Mouse (Mus musculus): Measurements from ENCODE around the gene Cyp17a1. TPM values are rescaled to one million over a fixed set of nuclear protein-coding genes. Genes with fewer than 3 reads are reported as not detected.

Cyp17a1 gene
- polyA plus RNA-seq, 1 experiment from 2014 or later, result not detected

- H3K4me2 ChIP-seq (replicated peaks), result no peak overlapping the region
- no peak overlapping the region for H3K4me3 ChIP-seq (replicated peaks)
- no peak for ATAC-seq
- no peaks in the 10 kb centered on the region for H3K36me3 ChIP-seq
- no peak overlapping the region for H3K9ac ChIP-seq
- no peaks in the 10 kb centered on the region for H3K27me3 ChIP-seq (replicated peaks)
- H3K9me3 ChIP-seq, result no peaks in the 10 kb centered on the region
- H3K27ac ChIP-seq, result no peak overlapping the region
- 62% methylated on average over 7 of the region's 7 CpGs for WGBS
- 0 out of 2 replicates have a peak, but pooled peaks cover 5% of the 10 kb centered on the region for H3K4me1 ChIP-seq (replicated peaks)
Measured at GRCm38 (mm10) chr19:46665474-46665873, 7.5 kb downstream of the Cyp17a1 start.

- 0 out of 2 replicates have a peak, but pooled peaks cover 5% of the 10 kb centered on the region for H3K4me1 ChIP-seq (replicated peaks)
- no peaks in the 10 kb centered on the region for H3K9me3 ChIP-seq
- 78% methylated on average over 6 of the region's 6 CpGs for WGBS
- H3K9ac ChIP-seq, result no peak overlapping the region
- no peaks in the 10 kb centered on the region for H3K36me3 ChIP-seq
- no peak overlapping the region for H3K27ac ChIP-seq
- H3K27me3 ChIP-seq (replicated peaks), result no peaks in the 10 kb centered on the region
- no peak overlapping the region for H3K4me2 ChIP-seq (replicated peaks)
- H3K4me3 ChIP-seq (replicated peaks), result no peak overlapping the region
- ATAC-seq, result no peak
Measured at GRCm38 (mm10) chr19:46662784-46663183, 10.2 kb downstream of the Cyp17a1 start.

GRCm38 (mm10) chr19:46662214-46662613 is 10.8 kb downstream of the Cyp17a1 start:
- H3K9ac ChIP-seq, result no peak overlapping the region
- no peak overlapping the region for H3K4me2 ChIP-seq (replicated peaks)
- 69% methylated on average over 8 of the region's 8 CpGs for WGBS
- no peaks in the 10 kb centered on the region for H3K9me3 ChIP-seq
- no peak overlapping the region for H3K27ac ChIP-seq
- 0 out of 2 replicates have a peak, but pooled peaks cover 5% of the 10 kb centered on the region for H3K4me1 ChIP-seq (replicated peaks)
- H3K27me3 ChIP-seq (replicated peaks), result no peaks in the 10 kb centered on the region
- no peak for ATAC-seq
- H3K4me3 ChIP-seq (replicated peaks), result no peak overlapping the region
- H3K36me3 ChIP-seq, result 0 out of 2 replicates have a peak, but pooled peaks cover 2% of the 10 kb centered on the region

- Histone ChIP-seq H3K4me2 (replicated peaks) (no peak overlapping the region), H3K9me3 (no peaks in the 10 kb centered on the region), H3K27ac (no peak overlapping the region), H3K36me3 (peaks cover 8% of the 10 kb centered on the region), H3K9ac (no peak overlapping the region), H3K4me3 (replicated peaks) (no peak overlapping the region), H3K4me1 (replicated peaks) (0 out of 2 replicates have a peak, but pooled peaks cover 5% of the 10 kb centered on the region), H3K27me3 (replicated peaks) (no peaks in the 10 kb centered on the region)
- no peak for ATAC-seq
- 43% methylated on average over 4 of the region's 4 CpGs for WGBS
Measured at GRCm38 (mm10) chr19:46661511-46661910, 11.5 kb downstream of the Cyp17a1 start.

GRCm38 (mm10) chr19:46658851-46659250 is 14.1 kb downstream of the Cyp17a1 start:
- Histone ChIP-seq H3K4me2 (replicated peaks) (no peak overlapping the region), H3K36me3 (peaks cover 25% of the 10 kb centered on the region), H3K9me3 (no peaks in the 10 kb centered on the region), H3K4me1 (replicated peaks) (0 out of 2 replicates have a peak, but pooled peaks cover 5% of the 10 kb centered on the region), H3K27me3 (replicated peaks) (no peaks in the 10 kb centered on the region), H3K9ac (no peak overlapping the region), H3K27ac (no peak overlapping the region), H3K4me3 (replicated peaks) (no peak overlapping the region)
- 69% methylated on average over 9 of the region's 9 CpGs for WGBS
- peak; percentile 57 for ATAC-seq

- H3K4me3 ChIP-seq (replicated peaks), result no peak overlapping the region
- WGBS, result 94% methylated on average over 7 of the region's 7 CpGs
- no peak overlapping the region for H3K9ac ChIP-seq
- ATAC-seq, result 0 out of 2 replicates have a peak, but pooled peaks have one; percentile 19
- peaks cover 30% of the 10 kb centered on the region for H3K36me3 ChIP-seq
- no peaks in the 10 kb centered on the region for H3K27me3 ChIP-seq (replicated peaks)
- no peak overlapping the region for H3K27ac ChIP-seq
- H3K4me1 ChIP-seq (replicated peaks), result 0 out of 2 replicates have a peak, but pooled peaks cover 5% of the 10 kb centered on the region
- no peaks in the 10 kb centered on the region for H3K9me3 ChIP-seq
- H3K4me2 ChIP-seq (replicated peaks), result no peak overlapping the region
Measured at GRCm38 (mm10) chr19:46658348-46658747, 14.6 kb downstream of the Cyp17a1 start.

GRCm38 (mm10) chr19:46657339-46658020 is 15.5 kb downstream of the Cyp17a1 start:
- H3K36me3 ChIP-seq, result peaks cover 35% of the 10 kb centered on the region
- 93% methylated on average over 3 of the region's 3 CpGs for WGBS
- H3K4me1 ChIP-seq (replicated peaks), result 0 out of 2 replicates have a peak, but pooled peaks cover 5% of the 10 kb centered on the region
- no peak for ATAC-seq
- no peaks in the 10 kb centered on the region for H3K9me3 ChIP-seq
- H3K4me3 ChIP-seq (replicated peaks), result no peak overlapping the region
- no peaks in the 10 kb centered on the region for H3K27me3 ChIP-seq (replicated peaks)
- no peak overlapping the region for H3K4me2 ChIP-seq (replicated peaks)
- H3K9ac ChIP-seq, result no peak overlapping the region
- no peak overlapping the region for H3K27ac ChIP-seq

GRCm38 (mm10) chr19:46656151-46656840 is 16.7 kb downstream of the Cyp17a1 start:
- WGBS, result 86% methylated on average over 21 of the region's 21 CpGs

GRCm38 (mm10) chr19:46655626-46656025 is 17.3 kb downstream of the Cyp17a1 start:
- ATAC-seq, result no peak
- Histone ChIP-seq H3K4me2 (replicated peaks) (no peak overlapping the region), H3K27ac (no peak overlapping the region), H3K9me3 (no peaks in the 10 kb centered on the region), H3K27me3 (replicated peaks) (no peaks in the 10 kb centered on the region), H3K36me3 (peaks cover 42% of the 10 kb centered on the region), H3K4me3 (replicated peaks) (no peak overlapping the region), H3K9ac (no peak overlapping the region), H3K4me1 (replicated peaks) (no peaks in the 10 kb centered on the region)
- WGBS, result 91% methylated on average over 10 of the region's 10 CpGs

More at GRCm38 (mm10) chr19:46656151-46656840, 16.7 kb downstream of the Cyp17a1 start:
- H3K27ac ChIP-seq, result no peak overlapping the region
- no peak for ATAC-seq
- no peaks in the 10 kb centered on the region for H3K27me3 ChIP-seq (replicated peaks)
- H3K9me3 ChIP-seq, result no peaks in the 10 kb centered on the region
- H3K9ac ChIP-seq, result no peak overlapping the region
- no peak overlapping the region for H3K4me3 ChIP-seq (replicated peaks)
- 0 out of 2 replicates have a peak, but pooled peaks cover 1% of the 10 kb centered on the region for H3K4me1 ChIP-seq (replicated peaks)
- H3K36me3 ChIP-seq, result peaks cover 42% of the 10 kb centered on the region
- H3K4me2 ChIP-seq (replicated peaks), result no peak overlapping the region

- no peaks in the 10 kb centered on the region for H3K4me1 ChIP-seq (replicated peaks)
- H3K27ac ChIP-seq, result no peak overlapping the region
- H3K9ac ChIP-seq, result no peak overlapping the region
- 93% methylated on average over 14 of the region's 14 CpGs for WGBS
- ATAC-seq, result no peak
- no peak overlapping the region for H3K4me2 ChIP-seq (replicated peaks)
- no peaks in the 10 kb centered on the region for H3K9me3 ChIP-seq
- H3K27me3 ChIP-seq (replicated peaks), result no peaks in the 10 kb centered on the region
- no peak overlapping the region for H3K4me3 ChIP-seq (replicated peaks)
- peaks cover 42% of the 10 kb centered on the region for H3K36me3 ChIP-seq
Measured at GRCm38 (mm10) chr19:46653616-46654235, 19.2 kb downstream of the Cyp17a1 start.

- 74% methylated on average over 5 of the region's 5 CpGs for WGBS
- Histone ChIP-seq H3K27me3 (replicated peaks) (no peaks in the 10 kb centered on the region), H3K9ac (no peak overlapping the region), H3K4me1 (replicated peaks) (no peaks in the 10 kb centered on the region), H3K9me3 (no peaks in the 10 kb centered on the region), H3K36me3 (peaks cover 42% of the 10 kb centered on the region), H3K4me3 (replicated peaks) (no peak overlapping the region), H3K4me2 (replicated peaks) (no peak overlapping the region), H3K27ac (no peak overlapping the region)
- ATAC-seq, result no peak
Measured at GRCm38 (mm10) chr19:46653188-46653587, 19.8 kb downstream of the Cyp17a1 start.

- peaks cover 28% of the 10 kb centered on the region for H3K36me3 ChIP-seq
- no peak for ATAC-seq
- H3K9ac ChIP-seq, result no peak overlapping the region
- H3K9me3 ChIP-seq, result no peaks in the 10 kb centered on the region
- H3K4me3 ChIP-seq (replicated peaks), result no peak overlapping the region
- H3K4me1 ChIP-seq (replicated peaks), result peaks cover 5% of the 10 kb centered on the region; the same call in 1 of the 2 replicates
- H3K27me3 ChIP-seq (replicated peaks), result no peaks in the 10 kb centered on the region
- WGBS, result 93% methylated on average over 14 of the region's 14 CpGs
- no peak overlapping the region for H3K4me2 ChIP-seq (replicated peaks)
- no peak overlapping the region for H3K27ac ChIP-seq
Measured at GRCm38 (mm10) chr19:46648565-46648964, 24.4 kb downstream of the Cyp17a1 start.

Measured in intestine, embryonic 15.5 days (tissue).